In genomic region chr11:4076633-4077032, GRCm38 (mm10) we compare ENCODE assay signal across 10 mouse cellular contexts. TPM values are rescaled to one million over a fixed set of nuclear protein-coding genes. Genes with fewer than 3 reads are reported as not detected.
DNase-seq lines count a peak whose midpoint lies in the region; TF ChIP-seq lines count a peak whose summit lies in the region.
"Had no signal": no experiment of that assay in that cellular context is flagged by ENCODE, and none has a peak within 500 bp of the region (broad histone marks: within the 10 kb centered on the region; RNA-seq: fewer than 3 reads in every experiment).

No protein-coding gene starts in this region.

- intact Hi-C loops in gastrocnemius, adult 2 months (cut with DNase I), result no loop called here
- intact Hi-C loops in left cerebral cortex, postnatal 4 days (cut with DNase I), result no loop called here
- intact Hi-C loops in heart, postnatal 25 days (cut with DNase I), result no loop called here

- DNase-seq in gastrocnemius, adult 2 months, result peak; percentile 34
- no peak for DNase-seq in gastrocnemius, postnatal 25 days
- peak; percentile 87 for DNase-seq in testis, postnatal 10 days (ENCODE audit: low spot score)
- DNase-seq in testis, postnatal 14 days (ENCODE audit: low spot score), result no peak
- DNase-seq in kidney, postnatal 14 days, result peak; percentile 67
- DNase-seq in thymus, postnatal 14 days, result peak; percentile 57
- no peak for DNase-seq in left cerebral cortex, postnatal 4 days
- DNase-seq in heart, postnatal 25 days (ENCODE audit: low spot score), result no peak

- H3K4me3 ChIP-seq in gastrocnemius, adult 2 months, result no peak overlapping the region
- H3K4me3 ChIP-seq: lung, embryonic 15.5 days; stomach, embryonic 15.5 days had no signal

- H3K27ac ChIP-seq in gastrocnemius, adult 2 months, result no peak overlapping the region
- H3K27ac ChIP-seq: lung, embryonic 15.5 days; stomach, embryonic 15.5 days had no signal

- no peak for TF ChIP-seq CTCF in gastrocnemius, adult 2 months (IDR thresholded peaks at IDR 0.05)

RNA-seq across cellular contexts. Expression of gene Sec14l3, which starts 12.0 kb away (rescaled TPM):
- total RNA-seq in gastrocnemius, adult 2 months (2021), result not detected
- total RNA-seq in gastrocnemius, postnatal 25 days (2021), result not detected
- total RNA-seq in left cerebral cortex, postnatal 4 days (2021), result 1 to 10 TPM; 2.3 to 4.5 TPM
- total RNA-seq in heart, postnatal 25 days (2021), result not detected

RNA-seq across cellular contexts. Expression of gene Mtfp1, which starts 18.6 kb away (rescaled TPM):
- 10 to 100 TPM; 38.9 to 72.9 TPM for total RNA-seq in gastrocnemius, adult 2 months (2021)
- total RNA-seq in gastrocnemius, postnatal 25 days (2021), result 10 to 100 TPM; 60.8 to 62.0 TPM
- total RNA-seq in left cerebral cortex, postnatal 4 days (2021), result 10 to 100 TPM; 15.3 to 16.3 TPM
- total RNA-seq in heart, postnatal 25 days (2021), result 100 to 1,000 TPM; 142 to 144 TPM

RNA-seq across cellular contexts. Expression of gene Sec14l4, which starts 45.4 kb away (rescaled TPM):
- total RNA-seq in gastrocnemius, adult 2 months (2021), result not detected
- not detected for total RNA-seq in gastrocnemius, postnatal 25 days (2021)
- not detected for total RNA-seq in left cerebral cortex, postnatal 4 days (2021)
- total RNA-seq in heart, postnatal 25 days (2021), result under 1 TPM; 0.17 to 0.34 TPM

RNA-seq across cellular contexts. Expression of gene Sec14l2, which starts 46.6 kb away (rescaled TPM):
- total RNA-seq in gastrocnemius, adult 2 months (2021), result under 1 TPM; 0.22 to 0.36 TPM
- under 1 TPM; 0.49 to 0.83 TPM for total RNA-seq in gastrocnemius, postnatal 25 days (2021)
- total RNA-seq in left cerebral cortex, postnatal 4 days (2021), result 1 to 10 TPM; 6.8 to 8.3 TPM
- total RNA-seq in heart, postnatal 25 days (2021), result 1 to 10 TPM in 1 of 2 experiments, under 1 TPM in 1; 0.73 to 1.1 TPM

RNA-seq across cellular contexts. Expression of gene Rnf215, which starts 58.4 kb away (rescaled TPM):
- 1 to 10 TPM; 4.6 to 6.3 TPM for total RNA-seq in gastrocnemius, adult 2 months (2021)
- total RNA-seq in gastrocnemius, postnatal 25 days (2021), result 1 to 10 TPM; 4.9 to 5.0 TPM
- total RNA-seq in left cerebral cortex, postnatal 4 days (2021), result 10 to 100 TPM; 57.0 to 58.6 TPM
- total RNA-seq in heart, postnatal 25 days (2021), result 10 to 100 TPM; 13.2 to 13.8 TPM

Comparison
In these comparisons a context has a peak if more than half of its experiments do, and no peak if none do; other contexts are left out.
1. DNase-seq: peak in gastrocnemius, adult 2 months (single experiment), testis, postnatal 10 days (single experiment), kidney, postnatal 14 days (single experiment) and thymus, postnatal 14 days (single experiment); none in gastrocnemius, postnatal 25 days (single experiment), testis, postnatal 14 days (single experiment), left cerebral cortex, postnatal 4 days (single experiment) and heart, postnatal 25 days (single experiment).